Mouse (Mus musculus) gastrocnemius, postnatal 25 days (tissue): ENCODE measurements around the gene Zfp839. TPM values are rescaled to one million over a fixed set of nuclear protein-coding genes. Genes with fewer than 3 reads are reported as not detected.

Source experiments
- DNase-seq: peaks from one replicate; pipeline ENCODE4 v3.0.0; 2022
- long read RNA-seq, 2 experiments: library from polyadenylated mRNA; stranded (forward); transcript quantifications; one replicate each; pipeline ENCODE4 v2.0.0; 2021
- total RNA-seq, 2 experiments: library from RNA; stranded (reverse); gene quantifications; 1 replicate in 1 of 2; 2 replicates in 1 of 2; pipeline ENCODE4 v1.2.3; 2021

The Zfp839 gene
- 1 to 10 TPM; 5.0 to 5.4 TPM for total RNA-seq
- long read RNA-seq, experiment 1, partial matches to known transcripts = 0 of 6 reads
- long read RNA-seq, experiment 1, other reads (novel, unspliced or antisense) = 4 of 6 reads
- long read RNA-seq, experiment 2, partial matches to known transcripts = 0 of 7 reads
- long read RNA-seq, experiment 2, other reads (novel, unspliced or antisense) = 5 of 7 reads

DNA sequence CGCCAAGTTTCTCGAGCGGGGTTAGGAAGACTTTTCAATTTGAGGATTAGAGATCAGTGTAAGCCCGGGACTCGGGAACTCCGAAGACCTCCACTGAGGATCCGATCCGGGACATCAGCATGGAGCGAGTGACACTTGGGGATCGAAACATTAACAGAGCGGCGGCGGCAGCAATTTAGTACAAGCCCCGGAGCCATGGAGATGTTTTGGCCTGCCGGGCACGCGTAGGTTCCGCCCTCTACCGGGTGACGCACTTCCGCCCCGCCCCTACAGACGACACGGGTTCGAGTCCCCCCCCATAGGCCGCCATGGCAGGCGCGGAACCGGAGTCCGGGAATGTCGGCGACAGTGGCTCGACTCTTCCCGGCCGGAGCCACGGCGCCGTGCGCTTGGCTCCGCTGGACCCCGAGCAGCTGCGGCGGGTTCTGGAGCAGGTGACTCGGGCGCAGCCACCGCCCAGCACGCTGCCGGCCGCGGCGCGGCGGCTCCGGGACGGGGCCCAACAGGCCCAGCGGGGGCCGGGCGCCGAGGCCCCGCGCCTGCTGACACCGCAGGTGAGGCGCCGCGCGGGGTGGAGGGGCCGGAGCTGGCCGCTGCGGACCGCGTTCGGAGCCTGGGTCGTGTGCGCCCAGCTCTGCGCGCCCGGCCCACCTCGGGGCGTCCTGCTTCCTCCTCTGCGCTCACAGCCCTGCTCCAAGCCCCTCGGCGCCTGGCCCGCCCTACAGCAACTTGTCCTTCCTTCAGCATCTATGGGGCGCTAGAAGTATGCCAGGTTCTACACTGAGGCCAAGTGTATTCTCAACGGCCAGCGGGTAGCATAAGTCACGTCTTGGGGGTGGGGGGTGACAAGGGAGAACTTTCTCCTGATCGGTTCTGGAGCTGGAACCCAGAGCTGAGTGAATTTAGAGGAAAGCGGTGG, at the start of gene Zfp839:
Gene Zfp839 (plus strand): TSS at position 244 of the 919 bp plus-strand sequence.
- peak; percentile 82 for DNase-seq

DNA sequence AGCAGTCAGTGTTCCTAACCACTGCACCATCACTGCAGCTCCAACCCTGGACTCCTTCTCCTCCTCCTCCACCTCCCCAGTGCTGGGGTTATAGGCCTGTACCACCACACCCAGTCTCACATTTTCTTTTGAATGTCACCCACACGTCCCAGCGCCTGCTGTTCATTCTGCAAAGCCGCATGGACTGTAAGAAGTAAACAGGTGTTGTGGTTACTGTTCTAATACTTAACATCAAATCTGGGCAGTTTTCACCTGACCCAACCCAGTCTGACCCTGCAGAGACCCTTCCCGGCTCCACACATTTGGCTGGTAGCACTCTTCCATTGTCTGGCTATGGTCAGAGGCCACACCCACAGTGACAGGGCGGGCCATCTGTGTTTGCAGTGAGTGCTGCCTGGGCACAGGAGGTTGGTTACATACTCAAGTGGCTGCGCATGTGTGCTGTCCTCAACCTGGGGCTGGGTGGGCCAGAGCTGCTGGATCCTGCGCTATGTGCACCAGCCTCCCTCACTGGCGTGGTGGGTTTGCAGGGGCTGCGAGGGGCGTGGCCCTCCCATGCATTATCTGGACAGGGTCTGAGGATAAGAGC, 48.1 kb upstream of the Zfp839 start:
- DNase-seq = no peak

DNA sequence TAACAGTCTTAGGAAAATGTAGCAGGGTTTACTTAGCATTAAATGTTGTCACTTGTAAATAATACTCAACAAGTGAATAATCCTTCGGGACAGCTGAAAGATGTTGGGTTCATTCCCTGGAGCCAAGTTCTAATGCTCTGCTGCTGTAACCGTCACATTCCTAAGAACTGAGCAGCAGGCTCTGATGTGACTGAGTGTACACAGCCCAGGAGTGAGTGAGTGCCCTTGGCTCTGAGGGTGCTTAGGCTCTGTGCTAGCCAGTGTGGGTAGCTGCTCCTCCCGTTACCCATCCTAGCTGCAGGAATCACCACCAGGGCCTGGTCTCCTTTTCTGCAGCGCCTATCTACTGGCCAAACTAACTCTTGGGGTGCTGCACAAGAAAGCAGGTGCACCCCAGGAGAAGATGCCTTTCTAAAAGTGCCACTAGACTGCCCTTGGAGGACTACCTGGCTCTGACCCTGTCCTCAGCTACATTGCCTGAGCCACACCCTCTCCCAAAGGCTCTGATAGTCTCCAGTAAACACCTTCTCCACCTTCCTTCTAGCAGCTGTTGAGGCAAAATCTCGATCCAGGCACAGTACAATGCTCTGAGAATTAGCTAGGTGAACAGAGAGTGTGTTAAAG, 47.3 kb upstream of the Zfp839 start:
- no peak for DNase-seq

DNA sequence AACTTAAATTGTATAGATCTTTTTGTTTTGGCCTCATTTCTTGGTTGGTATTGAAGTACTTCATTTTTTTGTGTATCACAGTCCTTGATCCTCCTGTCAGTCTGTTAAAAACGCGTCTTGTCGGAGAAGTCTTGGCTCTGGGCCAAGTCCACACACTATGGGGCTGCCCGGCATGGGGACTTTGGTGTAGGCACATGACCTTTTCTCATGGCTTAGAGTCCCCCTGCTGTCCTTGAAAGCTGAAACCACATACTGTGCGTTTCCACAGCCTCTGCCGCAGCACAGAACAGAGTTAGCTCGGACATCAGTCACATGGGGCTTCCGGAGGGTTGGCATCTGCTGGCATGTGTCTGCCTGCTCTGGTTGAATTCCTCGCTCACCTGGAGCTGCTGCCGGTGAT, 45.8 kb upstream of the Zfp839 start:
- no peak for DNase-seq

DNA sequence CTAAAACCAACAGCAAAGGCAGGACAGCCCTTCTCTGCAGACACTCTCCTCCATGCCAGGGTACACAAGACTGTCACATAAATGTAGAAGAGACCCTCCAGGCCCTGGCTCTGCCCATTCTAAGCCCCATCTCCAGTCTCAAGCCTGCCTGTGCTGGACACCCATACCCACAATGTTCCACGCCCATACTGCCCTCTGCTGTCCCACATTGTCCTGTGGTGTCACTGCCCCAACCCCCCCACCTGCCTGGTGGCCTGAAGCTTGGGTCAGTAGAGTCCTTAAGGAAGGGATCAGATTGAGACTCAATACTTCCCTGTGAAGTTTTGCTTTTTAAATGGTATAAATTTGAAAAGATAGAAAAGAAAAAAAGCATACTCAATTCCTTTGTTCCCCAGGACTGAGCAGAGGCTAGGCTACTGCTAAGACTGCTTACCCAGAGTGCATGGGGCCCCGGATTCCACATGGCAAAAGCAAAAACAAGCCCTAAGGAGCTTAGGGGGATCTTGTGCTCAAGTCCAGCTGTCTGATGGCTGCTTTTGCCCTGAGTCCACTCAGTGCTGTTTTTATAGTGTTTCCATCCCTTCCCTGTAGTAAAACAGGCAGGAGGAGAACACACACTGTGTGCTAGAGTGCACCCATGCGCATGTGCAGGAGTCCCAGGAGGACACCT, 43.6 kb upstream of the Zfp839 start:
- no peak for DNase-seq

DNA sequence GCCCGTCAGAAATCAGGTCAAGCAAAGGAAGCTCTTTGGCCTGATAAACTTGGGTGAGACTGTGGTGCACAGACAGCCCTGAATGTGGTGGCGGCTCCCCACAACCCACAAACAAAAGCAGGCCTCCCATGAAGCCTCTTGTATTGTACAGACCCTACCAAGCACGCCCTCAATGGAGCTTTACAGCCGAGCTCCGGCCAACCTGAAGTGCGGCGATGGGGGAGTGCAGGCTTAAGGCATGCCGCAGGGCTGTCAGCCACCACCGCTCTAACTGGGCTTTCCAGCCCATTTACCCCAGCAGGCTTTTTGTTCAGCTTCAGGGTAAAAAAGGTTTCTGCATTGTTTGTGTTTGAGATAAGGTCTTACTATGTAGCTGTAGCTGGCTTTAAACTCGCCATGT, 41.6 kb upstream of the Zfp839 start:
- no peak for DNase-seq

DNA sequence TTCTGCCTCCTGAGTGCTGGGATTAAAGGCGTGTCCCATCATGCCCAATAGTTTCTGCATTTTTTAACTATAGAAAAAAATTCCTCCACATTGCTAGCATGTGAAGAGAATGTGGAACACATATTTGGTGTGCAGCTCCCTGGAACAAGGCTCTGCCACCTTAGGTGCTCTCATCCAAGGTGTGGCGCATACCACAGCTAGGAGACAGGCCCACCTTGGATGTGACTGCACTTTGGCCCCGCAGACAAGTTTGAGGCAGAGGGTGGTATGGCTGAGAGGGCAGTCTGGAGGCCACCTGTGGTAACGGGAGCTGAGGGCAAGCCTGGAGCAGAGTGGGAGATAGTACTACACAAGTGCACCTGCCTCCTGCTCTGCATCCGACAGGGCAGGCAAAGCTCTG, 41.2 kb upstream of the Zfp839 start:
- no peak for DNase-seq

DNA sequence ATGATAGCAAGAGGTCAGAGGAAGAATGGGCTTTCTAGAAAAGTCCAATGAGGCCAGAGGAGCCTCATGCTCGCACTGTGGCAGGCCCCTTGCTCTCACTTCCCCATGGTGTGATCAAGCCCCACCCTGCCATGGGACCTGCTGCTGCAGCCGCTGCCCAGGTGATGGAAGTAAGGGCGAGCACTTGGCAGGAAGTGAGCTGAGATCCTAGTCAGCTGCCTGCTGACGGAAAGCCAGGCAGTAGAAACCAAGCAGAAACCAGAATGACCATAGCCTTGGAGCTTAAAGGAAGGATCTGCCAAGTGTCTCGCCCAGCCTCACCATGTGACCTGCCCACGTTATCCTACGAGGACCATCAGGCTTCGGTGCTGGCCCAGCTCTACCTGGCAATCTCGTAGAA, 36.9 kb upstream of the Zfp839 start:
- no peak for DNase-seq

DNA sequence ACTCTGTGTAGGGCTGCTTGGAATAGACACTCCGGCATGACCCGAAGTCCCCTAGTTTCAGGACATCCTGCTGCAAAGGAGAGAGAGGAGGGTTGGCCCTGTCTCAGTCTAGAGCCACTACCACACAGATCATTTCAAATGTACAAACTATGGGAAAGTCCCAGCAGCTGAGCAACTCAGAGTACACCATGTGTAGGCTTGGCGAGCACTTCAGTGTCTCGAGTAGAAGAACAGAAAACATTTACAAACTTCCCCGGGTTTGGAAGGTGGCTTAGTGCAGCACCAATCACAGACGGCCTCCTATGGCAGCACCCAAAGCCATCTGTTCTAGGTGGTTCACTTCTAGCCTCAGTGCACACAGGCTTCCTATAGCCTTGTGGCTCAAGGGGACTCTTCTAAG, 36.4 kb upstream of the Zfp839 start:
- no peak for DNase-seq

DNA sequence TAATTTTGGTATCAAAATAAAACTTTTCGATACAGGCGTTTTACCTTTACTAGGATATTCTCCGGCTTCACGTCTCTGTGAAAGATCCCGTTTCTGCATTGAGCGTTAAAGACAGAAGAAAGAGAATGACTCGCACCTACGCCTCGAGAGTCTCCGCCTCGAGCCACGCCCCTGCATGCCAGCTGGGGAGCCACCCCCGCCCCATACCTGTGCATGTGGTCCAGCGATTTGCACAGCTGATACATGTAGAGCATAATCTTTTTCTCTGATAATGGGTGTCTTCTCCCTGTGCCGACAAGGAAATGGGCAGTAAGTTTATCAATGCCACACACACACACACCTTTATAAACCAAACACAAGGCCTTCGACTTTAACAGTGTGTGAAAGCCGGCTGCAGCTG, 35.1 kb upstream of the Zfp839 start:
- no peak for DNase-seq

DNA sequence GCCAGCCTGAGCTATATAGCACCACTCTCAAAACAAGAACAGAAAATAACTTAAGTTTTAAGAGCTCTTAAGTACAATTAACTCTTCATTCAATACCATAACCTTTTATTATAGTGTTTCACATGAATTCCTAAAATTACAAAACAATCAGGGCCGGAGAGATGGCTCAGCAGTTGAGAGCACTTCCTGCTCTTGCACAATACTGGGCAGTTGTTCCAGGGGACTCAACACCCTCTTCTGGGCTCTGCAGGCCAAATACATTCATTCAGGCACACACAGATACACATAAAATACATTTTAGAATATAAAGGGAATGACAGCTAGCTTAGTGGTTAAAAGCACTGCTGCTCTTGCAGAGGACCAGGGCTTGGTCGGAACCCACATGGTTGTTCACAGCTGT, 33.2 kb upstream of the Zfp839 start:
- no peak for DNase-seq

DNA sequence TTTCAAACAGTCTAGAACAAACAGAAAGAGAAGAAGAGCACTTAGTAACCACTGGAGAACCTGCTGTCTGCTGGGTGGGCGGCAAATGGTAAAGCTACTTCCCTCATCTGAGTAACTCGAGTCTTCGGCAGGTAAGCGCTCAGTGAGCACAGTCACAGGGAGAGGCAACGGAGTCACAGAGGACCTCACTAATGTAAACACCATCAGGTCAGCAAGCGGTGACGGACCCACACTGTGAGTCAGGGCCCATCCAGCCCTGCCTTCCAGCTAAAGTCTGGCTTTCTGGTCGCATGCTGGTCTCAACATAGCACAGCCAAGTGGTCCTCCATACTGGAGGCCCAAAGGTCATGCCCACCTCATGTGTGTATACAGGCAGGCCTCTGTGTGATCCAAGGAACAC, 30.7 kb upstream of the Zfp839 start:
- no peak for DNase-seq

DNA sequence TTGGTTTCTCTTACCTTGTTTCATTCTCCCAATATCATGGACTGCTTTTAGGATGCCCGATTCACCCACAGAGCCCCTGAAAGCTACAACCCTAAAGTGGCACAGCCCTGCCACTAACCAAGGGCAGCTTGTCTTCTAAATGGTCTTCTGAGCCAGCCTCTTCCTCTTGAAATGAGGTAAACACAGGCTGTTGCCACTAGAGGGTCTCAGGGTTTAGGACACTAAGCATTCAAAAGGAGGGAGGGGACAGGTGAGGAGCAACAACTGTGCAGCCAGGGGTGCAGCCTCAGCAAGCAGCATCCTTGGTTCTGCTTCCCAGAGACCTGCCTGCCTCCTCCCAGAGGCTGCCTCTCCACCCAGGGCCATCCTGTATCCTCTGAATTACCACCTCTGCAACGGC, 28.3 kb upstream of the Zfp839 start:
- no peak for DNase-seq

DNA sequence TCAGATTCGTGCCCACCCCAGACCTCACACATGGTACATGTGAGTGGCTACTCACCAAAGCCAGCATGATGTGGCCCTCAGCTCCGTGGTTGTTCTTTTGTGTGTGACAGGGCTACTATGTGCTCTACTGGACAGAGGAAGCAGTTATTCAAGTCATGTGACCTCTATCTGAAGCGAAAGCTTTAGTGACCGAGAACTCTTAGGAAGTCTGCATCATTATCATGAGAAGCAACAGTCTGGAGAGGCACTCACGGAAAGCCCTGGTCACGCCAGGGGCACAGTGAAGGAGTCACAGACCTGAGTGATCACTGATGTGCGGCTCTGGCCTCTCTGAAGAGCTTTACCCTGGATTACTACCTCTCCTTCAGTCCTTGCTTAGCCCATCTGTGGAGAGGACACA, 27.7 kb upstream of the Zfp839 start:
- no peak for DNase-seq

DNA sequence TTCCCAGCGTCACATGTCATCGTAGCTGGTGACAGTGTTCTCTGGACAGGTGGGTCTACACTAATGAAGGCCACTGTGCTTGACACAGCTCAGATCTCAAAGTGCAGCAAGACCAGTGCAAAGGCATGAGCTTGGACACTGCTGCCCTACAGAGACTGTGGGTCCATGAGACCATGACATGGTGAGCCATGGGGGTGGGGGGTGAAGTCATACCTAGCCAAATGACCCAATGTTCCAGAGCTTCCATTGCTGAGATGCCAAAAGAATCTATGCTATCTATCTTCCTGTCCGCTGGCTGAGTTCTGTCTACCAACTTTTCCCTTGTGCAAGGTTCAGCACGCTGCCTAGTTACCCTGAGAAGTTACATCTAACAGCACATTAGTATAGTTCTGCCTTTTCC, 21.1 kb upstream of the Zfp839 start:
- DNase-seq = no peak

DNA sequence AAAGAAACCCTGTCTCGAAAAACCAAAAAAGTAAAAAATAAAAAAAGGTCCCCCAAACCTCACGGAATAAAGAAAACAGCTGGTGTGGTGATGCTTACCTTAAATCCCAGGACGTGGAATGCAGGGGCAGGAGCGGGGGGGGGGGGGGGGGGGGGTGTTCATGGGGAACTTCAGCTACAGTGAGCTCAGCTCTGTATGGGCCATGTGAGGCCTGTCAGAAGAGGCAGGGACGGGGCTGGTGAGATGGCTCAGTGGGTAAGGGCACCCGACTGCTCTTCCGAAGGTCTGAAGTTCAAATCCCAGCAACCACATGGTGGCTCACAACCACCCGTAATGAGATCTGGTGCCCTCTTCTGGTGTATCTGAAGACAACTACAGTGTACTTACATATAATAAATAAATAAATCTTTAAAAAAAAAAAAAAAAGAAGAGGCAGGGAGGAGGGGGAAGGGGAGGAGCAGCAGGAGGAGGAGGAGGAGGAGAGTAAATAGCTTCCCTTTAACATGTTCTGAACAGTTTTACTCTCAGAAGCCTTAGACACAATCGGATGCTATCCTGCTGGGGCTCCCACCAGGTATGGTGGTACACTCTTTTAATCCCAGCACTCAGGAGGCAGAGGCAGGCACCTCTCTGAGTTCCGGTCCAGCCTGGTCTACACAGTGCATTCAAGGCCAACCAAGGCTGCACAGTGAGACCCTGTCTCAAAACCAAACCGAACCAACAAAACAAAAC, 19.6 kb upstream of the Zfp839 start:
- no peak for DNase-seq

DNA sequence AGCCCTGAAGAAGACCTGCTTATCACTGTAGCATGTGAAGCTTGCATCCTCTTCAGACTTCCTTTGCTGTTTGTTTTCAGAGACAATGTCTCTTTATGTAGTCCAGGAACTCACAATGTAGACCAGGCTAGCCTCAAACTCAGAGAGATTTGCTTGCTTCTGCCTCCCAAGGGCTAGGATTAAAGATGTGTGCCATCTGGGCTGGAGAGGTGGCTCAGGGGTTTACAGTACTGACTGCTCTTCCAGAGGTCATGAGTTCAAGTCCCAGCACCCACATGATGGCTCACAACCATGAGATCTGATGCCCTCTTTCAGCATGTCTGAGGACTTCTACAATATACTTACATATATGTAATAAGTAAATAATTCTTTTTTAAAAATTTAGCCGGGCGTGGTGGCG, 14.9 kb upstream of the Zfp839 start:
- DNase-seq = no peak

DNA sequence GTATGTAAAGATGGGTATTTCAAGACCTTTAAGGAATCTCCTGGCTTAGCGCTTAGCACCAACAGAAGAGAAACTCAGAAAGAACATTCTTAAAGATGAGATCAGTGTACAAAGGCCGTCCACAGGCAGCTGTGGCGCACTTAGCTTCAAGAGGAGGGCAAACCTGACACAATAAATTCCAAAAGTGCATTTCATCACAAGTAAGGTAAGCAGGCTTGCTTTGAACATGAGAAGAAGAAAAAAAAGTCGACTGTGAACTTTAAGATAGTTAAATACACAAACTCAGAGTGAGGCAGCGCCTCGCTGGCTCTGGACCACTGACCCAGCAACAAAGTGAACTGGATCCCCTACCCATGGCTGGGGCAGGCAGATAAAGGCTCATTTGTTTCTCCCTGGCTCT, 13.3 kb upstream of the Zfp839 start:
- DNase-seq = no peak

DNA sequence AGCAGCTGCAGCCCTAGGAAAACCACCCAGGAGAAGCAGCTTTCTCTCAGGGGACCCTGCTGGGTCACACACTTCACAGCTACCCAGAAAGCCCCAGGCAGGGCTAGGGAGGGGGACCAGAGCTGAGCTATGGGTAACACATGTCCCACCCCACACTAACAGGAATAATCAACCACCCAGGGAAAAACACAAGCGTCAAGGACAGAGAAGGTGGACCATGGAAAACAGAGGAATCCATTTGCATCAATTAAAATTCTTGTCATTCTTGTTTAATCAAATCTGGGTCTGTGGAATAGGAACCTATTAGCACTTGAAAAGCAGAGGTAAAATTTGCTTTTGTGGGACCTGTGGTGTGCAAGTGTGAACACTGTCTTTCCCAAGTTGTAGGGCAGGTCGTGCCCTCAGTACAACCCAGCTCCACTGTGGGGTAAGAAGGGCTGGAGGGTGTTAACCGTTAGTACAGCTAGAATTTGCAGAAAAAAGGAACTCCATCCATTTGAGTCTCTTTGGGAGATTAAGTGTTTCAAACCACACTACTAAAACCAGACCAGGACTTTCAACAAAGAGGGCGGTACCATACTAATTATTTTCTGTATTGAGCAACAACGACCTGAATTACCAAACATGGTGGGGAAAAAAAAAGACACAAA, 12.7 kb upstream of the Zfp839 start:
- DNase-seq = no peak

DNA sequence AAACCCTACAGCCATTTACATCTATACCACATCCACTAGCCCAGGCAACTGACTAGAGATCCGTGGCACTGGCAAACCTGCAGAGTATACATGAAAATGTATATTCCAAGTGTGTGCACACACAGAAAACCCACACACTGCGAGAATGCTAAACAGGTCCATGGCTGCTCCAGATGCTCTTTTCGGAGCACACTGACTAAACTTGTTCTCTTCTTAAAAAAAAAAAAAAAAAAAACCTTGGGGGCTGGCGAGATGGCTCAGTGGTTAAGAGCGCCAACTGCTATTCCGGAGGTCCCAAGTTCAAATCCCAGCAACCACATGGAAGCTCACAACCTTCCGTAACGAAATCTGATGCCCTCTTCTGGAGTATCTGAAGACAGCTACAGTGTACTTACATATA, 12.2 kb upstream of the Zfp839 start:
- no peak for DNase-seq
